Mouse (Mus musculus) forebrain, embryonic 16.5 days (tissue): Measurements from ENCODE around the gene Cyyr1. TPM values are rescaled to one million over a fixed set of nuclear protein-coding genes. Genes with fewer than 3 reads are reported as not detected.

Experiments used
- ATAC-seq: fragments of 200-750 bp; cut with Nextera tagmentation; 2 replicates; pipeline ENCODE4 v1.8.0; 2017; ENCODE audit warnings: mild to moderate bottlenecking, moderate library complexity
- H3K27ac ChIP-seq: fragments of 300-500 bp; sonication (generic); 2 replicates; pipeline ENCODE4 v1.5.1; 2014; ENCODE audit warnings: low read length, control low read depth
- H3K27me3 ChIP-seq: fragments of 300-500 bp; sonication (generic); replicated peaks from 2 replicates; pipeline ENCODE4 v1.6.1; 2014; ENCODE audit warnings: low read length; ENCODE audit not compliant: control insufficient read depth, insufficient read depth
- H3K36me3 ChIP-seq: fragments of 300-500 bp; sonication (generic); 2 replicates; pipeline ENCODE4 v1.6.1; 2014; ENCODE audit not compliant: control insufficient read depth, insufficient read depth
- H3K4me1 ChIP-seq: fragments of 300-500 bp; sonication (generic); replicated peaks from 2 replicates; pipeline ENCODE4 v1.6.1; 2014; ENCODE audit warnings: low read length; ENCODE audit not compliant: control insufficient read depth, insufficient read depth
- H3K4me2 ChIP-seq: fragments of 300-500 bp; sonication (generic); 2 replicates; pipeline ENCODE4 v1.6.1; 2014; ENCODE audit warnings: mild to moderate bottlenecking, low read length, control low read depth
- H3K4me3 ChIP-seq: fragments of 300-500 bp; sonication (generic); replicated peaks from 2 replicates; pipeline ENCODE4 v1.5.1; 2014; ENCODE audit warnings: mild to moderate bottlenecking, low read length, control low read depth
- H3K9ac ChIP-seq: fragments of 300-500 bp; sonication (generic); replicated peaks from 2 replicates; pipeline ENCODE4 v1.6.1; 2014; ENCODE audit warnings: low read depth, low read length, control low read depth
- H3K9me3 ChIP-seq: fragments of 300-500 bp; sonication (generic); 2 replicates; pipeline ENCODE4 v1.6.1; 2016; ENCODE audit warnings: low read length; ENCODE audit not compliant: control insufficient read depth
- WGBS: fragments of 180-500 bp; shearing (Covaris S2); extraction: QIAGEN DNeasy Blood & Tissue Kit; methylation state at CpG from one replicate; pipeline ENCODE4 v1.1.7; 2014; 5-methylcytosine and 5-hydroxymethylcytosine counted together
- polyA plus RNA-seq: library from polyadenylated mRNA; unstranded; fragments of >200 nt; fragmentation: Nextera tagmentation; extraction: Ambion mirVana; gene quantifications from 2 replicates; pipeline ENCODE4 v1.2.1, GENCODE M21; 2015

Cyyr1 gene
- polyA plus RNA-seq, 1 experiment from 2014 or later: 2.6 TPM

GRCm38 (mm10) chr16:85422889-85423288, 130.3 kb downstream of the Cyyr1 start:
- H3K9ac ChIP-seq: no peak overlapping the region
- H3K27ac ChIP-seq: no peak overlapping the region
- H3K4me1 ChIP-seq: no peaks in the 10 kb centered on the region
- no peak overlapping the region for H3K4me2 ChIP-seq
- H3K36me3 ChIP-seq: no peaks in the 10 kb centered on the region
- 75% methylated on average over 2 of the region's 2 CpGs for WGBS
- no peak for ATAC-seq
- H3K4me3 ChIP-seq: no peak overlapping the region
- H3K27me3 ChIP-seq: no peaks in the 10 kb centered on the region
- no peaks in the 10 kb centered on the region for H3K9me3 ChIP-seq

DNA sequence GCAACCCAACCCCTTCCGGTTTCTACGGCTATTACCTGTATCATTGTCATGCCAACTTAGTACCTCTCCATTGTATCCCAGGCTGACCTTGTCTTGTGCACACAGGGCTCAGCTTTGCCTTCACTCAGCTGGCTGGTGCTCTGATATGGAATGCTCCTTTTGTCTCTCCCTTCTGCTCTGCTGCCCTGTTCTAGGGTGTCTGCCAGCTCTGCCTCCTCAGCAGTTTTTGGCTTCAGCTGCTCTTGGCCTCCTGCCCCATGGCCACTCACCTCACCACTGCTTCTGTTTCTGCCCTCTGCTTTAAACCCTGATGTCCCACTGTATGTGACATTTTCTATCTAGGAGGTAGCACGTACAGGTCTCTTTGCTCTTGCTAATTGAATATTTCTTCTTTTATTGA, 137.8 kb downstream of the Cyyr1 start:
- Histone ChIP-seq H3K36me3 (no peaks in the 10 kb centered on the region), H3K27ac (no peak overlapping the region), H3K4me3 (no peak overlapping the region), H3K4me1 (no peaks in the 10 kb centered on the region), H3K9me3 (no peaks in the 10 kb centered on the region), H3K9ac (no peak overlapping the region), H3K4me2 (no peak overlapping the region), H3K27me3 (no peaks in the 10 kb centered on the region)
- 79% methylated on average over 3 of the region's 3 CpGs for WGBS
- peak; percentile 68 for ATAC-seq

GRCm38 (mm10) chr16:85393430-85393948, 159.7 kb downstream of the Cyyr1 start:
- Histone ChIP-seq H3K9ac (no peak overlapping the region), H3K4me2 (no peak overlapping the region), H3K9me3 (no peaks in the 10 kb centered on the region), H3K27me3 (no peaks in the 10 kb centered on the region), H3K4me3 (no peak overlapping the region), H3K4me1 (no peaks in the 10 kb centered on the region), H3K27ac (no peak overlapping the region), H3K36me3 (no peaks in the 10 kb centered on the region)
- 49% methylated on average over 4 of the region's 4 CpGs for WGBS
- no peak for ATAC-seq

DNA sequence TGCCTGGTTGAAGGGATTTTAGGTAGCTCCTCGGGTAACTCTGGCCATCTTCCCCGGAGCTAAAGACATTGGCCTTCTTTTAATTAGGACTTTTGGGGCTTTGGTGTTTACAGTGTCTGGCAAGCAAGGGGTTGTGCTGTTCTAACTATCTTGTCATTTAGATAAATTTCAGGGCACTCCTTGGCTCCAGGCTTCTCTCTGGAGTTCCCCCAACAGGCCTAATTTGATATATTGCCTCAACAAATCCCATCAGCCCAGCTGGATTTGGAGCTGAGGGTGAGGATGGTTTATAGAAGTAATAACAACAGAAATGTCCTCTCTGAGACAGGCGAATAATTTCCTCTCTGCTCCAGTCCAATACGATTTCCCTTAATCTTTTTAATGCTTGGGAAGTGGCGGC, 166.4 kb downstream of the Cyyr1 start:
- ATAC-seq: no peak
- no peaks in the 10 kb centered on the region for H3K27me3 ChIP-seq

More for the DNA sequence above, 166.4 kb downstream of the Cyyr1 start:
- H3K4me2 ChIP-seq: no peak overlapping the region
- 63% methylated on average over 5 of the region's 5 CpGs for WGBS
- H3K4me1 ChIP-seq: no peaks in the 10 kb centered on the region
- no peak overlapping the region for H3K27ac ChIP-seq
- no peak overlapping the region for H3K9ac ChIP-seq
- no peaks in the 10 kb centered on the region for H3K9me3 ChIP-seq
- H3K4me3 ChIP-seq: no peak overlapping the region
- H3K36me3 ChIP-seq: no peaks in the 10 kb centered on the region

Other genes with a start within 250 kb of the Cyyr1 start
- gene Adamts1, start 249.7 kb upstream of the Cyyr1 start, polyA plus RNA-seq: 10.1 and 11.3 TPM in 2 replicates